Mouse (Mus musculus) lung, adult 2 months (tissue): Measurements from ENCODE around the gene Ntn4. TPM values are rescaled to one million over a fixed set of nuclear protein-coding genes. Genes with fewer than 3 reads are reported as not detected.

Experiments used
- DNase-seq: peaks from one replicate; pipeline ENCODE4 v3.0.0; 2022
- H3K4me1 ChIP-seq: fragments of 200-500 bp; 2 replicates; pipeline ENCODE4 v1.6.1; 2011; ENCODE audit warnings: low read length; ENCODE audit not compliant: control insufficient read depth, insufficient read depth
- H3K4me3 ChIP-seq: fragments of 200-500 bp; replicated peaks from 2 replicates; pipeline ENCODE3; 2011; ENCODE audit warnings: low read depth, mild to moderate bottlenecking, control low read depth, low read length; ENCODE audit errors: extremely low read depth
- CTCF ChIP-seq: fragments of 200-500 bp; IDR thresholded peaks from 2 replicates; pipeline ENCODE4 v1.5.1; 2011; ENCODE audit warnings: mild to moderate bottlenecking, low read length, control low read depth; ENCODE audit not compliant: insufficient read depth
- POLR2A ChIP-seq: fragments of 200-500 bp; IDR thresholded peaks from 2 replicates; pipeline ENCODE4 v1.6.1; 2011; ENCODE audit warnings: low read depth, mild to moderate bottlenecking, control low read depth, low read length, borderline replicate concordance; ENCODE audit errors: extremely low read depth
- WGBS: fragments of 180-500 bp; shearing (Covaris S2); methylation state at CpG from one replicate; pipeline ENCODE4 v1.1.7; 2018; 5-methylcytosine and 5-hydroxymethylcytosine counted together
- polyA plus RNA-seq: library from polyadenylated mRNA; depleted of rRNA; stranded (reverse); fragments of >200 nt; gene quantifications from 2 replicates; pipeline ENCODE4 v1.2.3, GENCODE M21; 2012

Ntn4 gene
- polyA plus RNA-seq, 1 experiment, result 46.6 TPM

- Histone ChIP-seq H3K4me3 (no peak overlapping the region), H3K4me1 (no peaks in the 10 kb centered on the region)
- no peak for TF ChIP-seq POLR2A
- peak; percentile 76 for TF ChIP-seq CTCF
- 42% methylated on average over 18 of the region's 18 CpGs for WGBS
- DNase-seq, result peak; percentile 18
These were observed 29.0 kb upstream of the Ntn4 start for GRCm38 (mm10) chr10:93611419-93612007.

DNA sequence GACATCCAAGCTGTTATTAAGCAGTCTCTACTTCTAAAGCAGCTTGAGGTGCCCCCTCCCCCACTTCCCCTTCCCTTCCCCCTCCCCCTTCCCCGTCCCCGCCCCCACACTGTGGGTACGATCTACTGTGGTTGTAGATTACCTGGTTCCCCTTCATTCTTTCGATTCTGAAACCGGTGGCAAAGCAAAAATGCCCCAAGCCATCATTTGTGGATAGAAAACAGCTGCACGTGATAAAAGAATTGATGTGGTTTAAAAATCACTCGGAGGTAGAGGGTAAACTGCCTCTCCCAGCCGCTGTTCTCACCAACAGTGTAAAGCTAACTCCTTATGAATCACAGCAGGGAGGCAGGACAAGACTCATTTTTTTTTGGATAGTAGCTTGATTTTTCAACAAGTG, 25.6 kb upstream of the Ntn4 start:
- no peak for TF ChIP-seq CTCF
- TF ChIP-seq POLR2A, result no peak
- WGBS, result 78% methylated on average over 8 of the region's 8 CpGs
- H3K4me3 ChIP-seq, result no peak overlapping the region
- DNase-seq, result no peak
- no peaks in the 10 kb centered on the region for H3K4me1 ChIP-seq

DNA sequence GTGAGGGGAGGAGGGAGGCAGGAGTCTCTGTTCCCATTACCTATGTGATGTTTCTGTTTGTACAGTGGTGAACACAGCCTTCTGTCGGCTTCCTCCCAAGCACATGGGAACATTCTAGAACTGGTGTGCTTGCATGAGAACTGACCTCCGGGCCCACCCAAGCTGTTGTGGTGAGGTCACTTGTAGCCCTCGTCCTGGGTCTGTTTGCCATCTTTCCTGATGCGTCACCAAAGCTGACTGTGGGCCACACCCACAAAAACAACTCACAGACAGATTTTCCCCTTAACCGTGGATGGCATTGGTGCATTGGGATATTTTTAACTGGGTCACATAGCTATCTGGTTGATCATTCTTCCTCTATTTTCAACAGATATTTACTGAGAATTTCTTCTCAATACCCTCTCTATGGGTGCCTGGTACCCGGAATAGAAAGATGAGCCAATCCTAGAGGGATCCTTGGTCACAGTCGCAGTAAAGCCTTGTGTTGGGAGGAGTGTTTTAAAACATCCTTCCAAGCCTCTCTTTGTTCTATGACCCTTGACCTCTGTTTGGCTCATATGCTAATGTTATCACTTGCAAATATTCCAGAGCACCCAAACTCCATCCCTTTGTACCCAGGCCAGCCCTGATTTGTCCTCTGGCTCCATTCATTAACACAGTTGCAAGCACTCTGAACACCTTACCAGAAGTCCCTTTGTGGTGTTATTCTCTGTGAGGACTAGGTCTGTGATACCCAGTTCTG, 19.9 kb upstream of the Ntn4 start:
- WGBS, result 57% methylated on average over 7 of the region's 7 CpGs
- Histone ChIP-seq H3K4me1 (peaks cover 4% of the 10 kb centered on the region; the same call in 1 of the 2 replicates), H3K4me3 (no peak overlapping the region)
- no peak for DNase-seq
- TF ChIP-seq CTCF, result no peak
- no peak for TF ChIP-seq POLR2A

DNA sequence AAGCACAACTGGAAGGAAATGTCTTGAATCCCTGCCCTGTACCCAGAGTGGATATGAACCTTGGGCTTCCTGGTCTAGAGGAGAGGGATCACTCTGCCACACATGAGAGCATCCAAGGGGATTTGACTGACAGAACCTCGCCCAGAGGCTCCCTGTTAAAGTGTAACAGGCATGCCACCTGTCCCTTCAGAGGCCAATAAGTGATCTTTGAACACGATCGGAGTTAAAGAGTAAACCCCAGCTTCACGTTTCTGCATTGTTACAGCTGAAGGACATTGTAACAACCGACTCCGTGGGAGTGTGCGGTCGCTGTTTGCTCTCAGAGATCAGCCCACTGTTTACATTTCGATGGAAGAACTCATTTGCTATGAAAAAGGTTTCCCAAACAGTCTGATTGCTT, 16.8 kb upstream of the Ntn4 start:
- Histone ChIP-seq H3K4me3 (no peak overlapping the region), H3K4me1 (peaks cover 4% of the 10 kb centered on the region; the same call in 1 of the 2 replicates)
- TF ChIP-seq POLR2A, result no peak
- TF ChIP-seq CTCF, result no peak
- no peak for DNase-seq
- 35% methylated on average over 9 of the region's 9 CpGs for WGBS

- Histone ChIP-seq H3K4me3 (no peak overlapping the region), H3K4me1 (peaks cover 4% of the 10 kb centered on the region; the same call in 1 of the 2 replicates)
- TF ChIP-seq POLR2A, result no peak
- WGBS, result 28% methylated on average over 10 of the region's 10 CpGs
- DNase-seq, result no peak
These were observed 16.3 kb upstream of the Ntn4 start for GRCm38 (mm10) chr10:93624151-93624550.

DNA sequence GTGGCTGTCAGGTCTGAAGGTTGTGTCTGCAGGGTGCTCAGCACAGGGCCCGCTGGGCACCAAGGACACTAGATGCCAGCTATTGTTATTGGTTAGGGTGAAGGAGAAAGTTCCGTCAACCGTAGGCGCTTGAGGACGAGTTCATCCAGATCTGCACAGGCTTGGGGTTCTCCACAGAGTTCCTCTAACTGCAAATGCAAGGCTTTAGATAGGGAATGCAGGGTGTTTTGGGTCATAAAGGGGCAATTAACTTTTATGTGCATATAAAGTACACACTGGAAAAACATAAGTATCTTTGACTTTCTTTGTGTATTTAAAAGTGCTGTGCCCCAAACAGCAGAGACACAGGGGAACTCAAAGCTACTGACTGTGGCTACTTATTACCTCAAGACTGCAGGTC, 10.2 kb upstream of the Ntn4 start:
- TF ChIP-seq CTCF (no peak), POLR2A (no peak)
- 94% methylated on average over 5 of the region's 5 CpGs for WGBS
- no peak for DNase-seq
- H3K4me3 ChIP-seq, result no peak overlapping the region
- no peaks in the 10 kb centered on the region for H3K4me1 ChIP-seq

GRCm38 (mm10) chr10:93632086-93632485, 8.4 kb upstream of the Ntn4 start:
- Histone ChIP-seq H3K4me1 (no peaks in the 10 kb centered on the region), H3K4me3 (no peak overlapping the region)
- no peak for DNase-seq
- no peak for TF ChIP-seq POLR2A
- no peak for TF ChIP-seq CTCF
- 63% methylated on average over 4 of the region's 4 CpGs for WGBS

- DNase-seq, result no peak
- 82% methylated on average over 5 of the region's 5 CpGs for WGBS
- Histone ChIP-seq H3K4me1 (no peaks in the 10 kb centered on the region), H3K4me3 (no peak overlapping the region)
- TF ChIP-seq CTCF, result no peak
- TF ChIP-seq POLR2A, result no peak
These were observed 6.9 kb upstream of the Ntn4 start for GRCm38 (mm10) chr10:93633563-93633962.

DNA sequence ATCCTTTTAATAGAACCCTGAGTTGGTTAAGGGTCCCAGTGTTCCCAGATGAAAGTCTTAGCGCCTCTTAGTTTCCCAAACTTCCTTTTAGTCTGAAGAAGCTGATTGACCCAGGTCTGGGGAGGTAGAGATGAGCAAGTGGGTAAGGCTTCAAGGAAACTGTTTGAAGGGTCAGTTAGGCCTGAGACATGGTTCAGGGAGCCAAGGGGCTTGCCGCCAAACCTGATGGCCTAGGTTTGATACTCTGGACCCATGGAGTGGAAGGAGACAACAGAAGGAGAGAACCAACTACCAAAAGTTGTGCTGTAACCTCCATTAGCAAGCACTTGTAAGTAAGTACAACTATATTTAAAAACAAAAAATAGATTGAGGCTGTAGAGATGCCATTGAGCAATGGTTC, 6.5 kb upstream of the Ntn4 start:
- Histone ChIP-seq H3K4me1 (no peaks in the 10 kb centered on the region), H3K4me3 (no peak overlapping the region)
- no peak for DNase-seq
- TF ChIP-seq CTCF (no peak), POLR2A (no peak)
- WGBS, result 99% methylated on average over 2 of the region's 2 CpGs

DNA sequence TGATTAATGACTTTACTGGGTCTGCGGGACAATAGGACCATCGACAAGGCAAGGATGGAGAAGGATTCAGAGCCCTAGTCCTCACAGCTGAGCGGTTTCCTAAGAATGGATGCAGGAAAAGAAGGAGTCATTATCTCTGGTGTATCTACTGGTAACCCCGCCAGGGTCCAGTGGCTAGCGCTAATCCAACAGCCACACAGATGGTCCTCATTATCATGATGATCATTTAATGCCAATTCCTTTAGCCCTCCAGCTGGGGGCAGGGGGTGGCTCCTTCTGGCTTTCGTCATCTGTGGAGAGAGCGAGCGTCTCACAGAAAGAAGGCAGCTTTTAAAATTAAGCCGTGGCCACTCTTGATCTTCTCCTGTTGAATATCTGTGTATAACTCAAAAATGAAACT, 4.5 kb upstream of the Ntn4 start:
- no peak for TF ChIP-seq CTCF
- no peak for TF ChIP-seq POLR2A
- no peaks in the 10 kb centered on the region for H3K4me1 ChIP-seq
- no peak overlapping the region for H3K4me3 ChIP-seq
- 57% methylated on average over 9 of the region's 9 CpGs for WGBS
- no peak for DNase-seq
